Mouse (Mus musculus) erythroblast, embryonic 14.5 days (primary cell): ENCODE data around the gene Olfr829.
"Not testable (repeated sequence)": the region's sequence is repeated elsewhere in the genome, so short reads cannot be mapped to it uniquely, and the experiment has no call there.

Experiments
- GATA1 ChIP-seq: IDR thresholded peaks from 2 replicates; pipeline ENCODE4 v1.6.1; 2012; ENCODE audit warnings: low read length, inconsistent platforms, mixed read lengths
- TAL1 ChIP-seq: IDR thresholded peaks from 3 replicates; pipeline ENCODE4 v1.6.1; 2012; ENCODE audit warnings: low read length, inconsistent platforms, mixed read lengths

- TF ChIP-seq GATA1, TAL1: not testable (repeated sequence)
These were observed 53.0 kb downstream of the Olfr829 start for GRCm38 (mm10) chr9:18907699-18908098.
